Mouse (Mus musculus) heart, adult 9 months (tissue): ENCODE measurements around the gene Tbccd1.
A peak's percentile ranks its signal among the peaks of the same experiment; 100 is the strongest.

Experiments
- DNase-seq, 2 experiments: peaks; one replicate each; pipeline ENCODE4 v3.0.0; 2022; ENCODE audit warnings: low spot score in 2 of 2

The Tbccd1 gene

DNA sequence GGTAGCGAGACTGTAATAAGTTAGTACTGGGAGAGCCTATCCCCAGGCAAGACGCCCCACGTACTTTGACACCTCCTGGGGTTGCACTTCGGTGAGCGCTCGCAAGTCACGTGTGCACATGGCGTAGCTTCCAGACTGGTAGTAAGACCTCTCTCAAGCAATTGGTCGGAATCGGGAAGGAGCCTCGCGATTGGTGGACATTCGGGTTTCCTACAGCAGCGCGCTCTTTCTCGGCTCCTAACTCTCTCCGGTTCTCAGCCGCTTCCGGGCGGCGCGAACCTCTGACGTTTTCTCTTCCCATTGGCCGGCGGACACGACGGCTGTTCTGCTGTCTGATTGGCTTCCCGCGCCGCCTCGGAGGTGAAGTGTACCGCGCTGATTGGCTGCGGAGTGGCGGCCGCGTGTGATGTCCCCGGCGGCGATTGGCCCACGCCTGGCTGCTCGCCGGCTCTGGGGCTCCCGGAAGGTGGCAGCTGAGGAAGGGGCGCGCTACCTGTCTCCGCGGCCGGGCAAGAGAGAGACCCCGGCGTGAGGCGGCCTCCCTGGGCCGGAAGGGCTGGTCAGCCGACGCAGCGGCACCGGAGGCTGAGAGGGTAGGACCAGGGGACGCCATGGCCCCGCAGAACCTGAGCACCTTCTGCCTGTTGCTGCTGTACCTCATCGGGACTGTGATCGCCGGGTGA is at the start of gene Tbccd1, which contains the start of gene Dnajb11:
TSS of gene Tbccd1 (minus strand) at position 239 of the 683 bp plus-strand sequence.
TSS of gene Dnajb11 (plus strand) at position 415 of the 683 bp plus-strand sequence.
- peak; percentile 99 to 100 for DNase-seq

DNA sequence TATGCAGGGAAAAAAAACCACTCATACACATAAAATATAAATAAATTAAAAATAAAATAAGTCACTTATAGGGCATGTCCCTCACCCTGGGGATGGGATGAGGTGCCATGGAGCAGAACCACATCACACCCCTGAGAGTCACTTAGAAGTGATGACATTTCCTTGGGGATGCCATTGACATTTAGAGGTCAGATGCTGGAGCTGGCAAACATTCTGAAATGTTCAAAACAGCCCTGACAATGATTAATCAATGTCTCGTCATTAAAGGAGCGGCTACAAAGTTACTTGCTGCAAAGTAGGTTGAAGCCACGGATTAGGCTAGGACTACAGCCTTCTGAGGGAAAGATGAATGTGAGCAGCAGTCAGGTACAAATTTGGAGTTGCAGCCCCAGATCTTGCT is 43.9 kb upstream of the Tbccd1 start:
- no peak for DNase-seq

DNA sequence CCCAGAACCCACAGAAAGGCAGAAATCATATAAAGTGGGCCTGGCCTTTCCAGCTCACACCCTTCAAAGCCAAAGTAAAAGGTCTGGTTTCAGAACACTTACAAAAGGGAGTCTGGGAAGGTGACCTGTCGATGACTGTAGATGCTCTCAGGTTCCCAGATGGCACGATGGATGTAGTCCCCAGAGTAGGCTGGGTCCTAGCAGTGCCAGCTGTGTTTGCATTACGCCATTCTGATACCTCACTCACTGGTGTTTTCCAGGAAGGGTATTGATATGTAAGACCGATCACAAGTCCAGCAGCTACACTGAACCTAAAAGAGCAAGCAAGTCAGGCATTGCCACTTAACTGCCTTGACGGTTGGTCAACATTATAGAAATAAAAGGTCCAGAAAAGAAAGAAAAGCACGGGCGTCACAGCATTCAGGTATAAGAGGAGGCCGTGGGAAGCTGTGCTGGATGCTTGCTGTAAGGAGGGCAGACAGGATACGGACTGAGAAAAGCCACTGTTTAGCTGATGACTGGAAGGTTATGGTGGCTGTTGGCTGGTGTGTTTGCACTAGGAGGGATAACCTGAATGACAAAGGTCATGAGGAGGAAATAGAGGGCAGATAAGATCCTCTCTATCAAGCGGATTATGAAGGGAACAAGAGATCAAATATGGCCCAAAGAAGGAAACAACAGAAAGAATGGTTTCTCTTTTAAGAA is 42.5 kb upstream of the Tbccd1 start:
- no peak for DNase-seq

- DNase-seq: no peak
Observed at GRCm38 (mm10) chr16:22899346-22899745, 41.9 kb upstream of the Tbccd1 start.

- DNase-seq: no peak
Observed at GRCm38 (mm10) chr16:22896618-22897017, 39.1 kb upstream of the Tbccd1 start.

DNA sequence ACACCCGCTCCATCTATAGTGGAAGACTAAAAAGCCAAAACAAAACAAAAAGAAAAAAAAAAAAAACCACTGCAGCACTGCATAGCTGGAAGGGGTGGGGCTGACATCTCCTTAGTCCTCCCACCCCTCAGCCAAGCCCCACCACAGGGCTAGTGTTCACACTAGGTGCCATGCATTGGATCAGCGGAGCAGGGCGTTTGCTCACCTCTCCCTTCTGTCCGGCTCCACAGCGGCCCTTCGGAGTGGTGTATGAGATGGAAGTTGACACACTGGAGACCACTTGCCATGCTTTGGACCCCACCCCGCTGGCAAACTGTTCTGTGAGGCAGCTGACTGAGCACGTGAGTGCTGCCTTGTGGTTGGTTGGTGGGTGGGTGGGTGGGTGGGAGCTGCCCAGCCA is 36.6 kb upstream of the Tbccd1 start:
- no peak for DNase-seq

DNA sequence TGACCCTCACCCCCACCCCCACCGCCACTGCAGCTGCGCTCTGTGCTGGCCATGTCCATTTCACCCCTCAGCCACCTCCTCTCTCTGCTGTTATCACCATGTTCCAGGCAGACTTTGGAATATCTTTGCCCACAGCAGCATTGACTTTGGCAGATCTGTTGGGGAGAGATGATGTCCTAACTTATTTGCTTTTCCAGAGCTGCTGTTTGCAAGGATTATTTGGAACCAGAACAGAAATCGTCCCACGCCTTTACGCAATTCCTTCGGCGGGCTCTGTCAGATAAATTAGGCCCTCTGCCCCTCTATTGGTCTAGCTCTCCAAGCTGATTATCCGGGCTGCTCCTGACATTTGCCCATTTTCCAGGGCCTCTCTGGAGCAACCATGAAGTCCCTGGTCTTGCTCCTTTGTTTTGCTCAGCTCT is 34.3 kb upstream of the Tbccd1 start:
- DNase-seq: peak; percentile 32 to 33

DNA sequence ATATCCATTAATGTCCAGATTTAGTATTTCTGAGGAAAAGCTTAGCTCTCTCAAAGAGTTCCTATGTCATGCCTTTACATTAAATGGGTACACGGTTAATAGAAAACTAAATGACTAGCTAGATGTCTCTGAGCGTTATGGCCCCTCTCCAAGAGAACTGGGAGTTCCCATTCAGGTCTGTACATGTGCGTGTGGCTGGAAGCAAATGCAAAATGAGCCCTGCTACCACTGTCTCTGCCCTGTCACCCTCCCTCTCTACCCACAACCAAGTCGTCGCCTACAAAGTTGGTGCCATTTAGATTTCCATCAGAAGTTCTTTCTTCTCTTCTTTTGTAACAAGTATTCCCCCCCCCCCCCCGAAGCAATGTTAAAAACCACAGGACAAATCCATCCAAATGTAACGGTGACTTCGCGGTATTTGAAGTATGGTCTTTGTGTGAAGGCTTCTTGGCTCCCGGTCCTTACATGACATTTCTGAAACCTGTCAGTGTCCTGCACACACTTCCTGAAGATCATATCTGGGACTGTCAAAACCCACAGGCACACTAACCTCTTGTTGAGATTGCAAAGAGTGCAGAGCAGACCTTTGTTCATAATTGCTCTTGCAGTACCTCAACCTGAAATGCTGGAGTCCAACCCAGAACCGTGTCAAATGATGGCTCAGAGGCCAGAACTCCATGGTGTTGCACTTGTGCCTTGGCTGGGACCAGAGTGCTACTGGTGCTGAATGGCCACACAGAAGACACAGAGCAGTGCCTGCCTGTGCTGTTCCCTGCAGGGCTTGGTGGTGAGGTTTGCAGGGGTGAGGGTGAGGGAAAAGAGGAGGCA is 33.4 kb upstream of the Tbccd1 start, which contains the start of gene Ahsg:
TSS of gene Ahsg (plus strand) at position 595 of the 828 bp plus-strand sequence.
- DNase-seq: no peak

- no peak for DNase-seq
Observed at GRCm38 (mm10) chr16:22889716-22890115, 32.2 kb upstream of the Tbccd1 start.

DNA sequence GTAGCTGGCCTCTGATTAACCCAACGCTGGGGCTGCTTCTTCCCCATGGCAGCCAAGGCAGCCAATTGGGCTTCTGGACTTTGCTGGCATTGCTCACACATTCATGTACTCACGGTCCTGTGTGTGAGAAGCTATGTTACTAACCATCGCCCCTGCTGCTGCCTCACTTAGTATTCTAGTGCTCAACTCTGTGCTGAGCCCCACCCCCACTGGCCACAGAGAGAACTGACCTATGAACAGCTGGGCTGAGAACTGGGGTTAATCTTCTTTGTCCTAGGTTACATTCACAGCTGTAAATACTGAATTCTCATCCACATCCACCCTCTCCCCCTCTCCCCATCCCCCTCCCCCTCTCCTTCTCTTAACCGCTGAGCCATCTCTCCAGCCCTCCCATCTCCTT is 31.4 kb upstream of the Tbccd1 start:
- DNase-seq: no peak

GRCm38 (mm10) chr16:22886726-22887125 is 29.3 kb upstream of the Tbccd1 start:
- DNase-seq: no peak

- DNase-seq: no peak
Observed at GRCm38 (mm10) chr16:22885356-22885755, 27.9 kb upstream of the Tbccd1 start.

DNA sequence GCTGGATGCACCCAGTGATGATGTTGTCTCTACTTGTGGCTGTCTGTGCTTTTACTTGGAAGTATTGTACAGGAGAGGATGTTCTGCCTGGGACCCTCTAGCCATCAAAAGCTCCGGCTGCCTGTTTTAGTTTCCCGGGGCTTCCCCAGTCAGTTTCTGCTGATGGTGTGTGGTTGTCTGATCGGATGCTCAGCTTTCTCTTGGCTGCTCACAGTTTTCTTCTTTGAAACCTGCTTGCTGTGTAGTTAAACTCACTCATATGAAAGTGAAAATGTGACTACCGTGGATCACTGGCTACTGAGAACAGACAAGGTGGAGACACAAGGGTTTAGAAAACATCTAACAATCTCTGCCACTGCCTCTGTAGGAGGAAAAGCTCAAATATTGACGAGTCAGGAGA is 26.0 kb upstream of the Tbccd1 start:
- DNase-seq: no peak

DNA sequence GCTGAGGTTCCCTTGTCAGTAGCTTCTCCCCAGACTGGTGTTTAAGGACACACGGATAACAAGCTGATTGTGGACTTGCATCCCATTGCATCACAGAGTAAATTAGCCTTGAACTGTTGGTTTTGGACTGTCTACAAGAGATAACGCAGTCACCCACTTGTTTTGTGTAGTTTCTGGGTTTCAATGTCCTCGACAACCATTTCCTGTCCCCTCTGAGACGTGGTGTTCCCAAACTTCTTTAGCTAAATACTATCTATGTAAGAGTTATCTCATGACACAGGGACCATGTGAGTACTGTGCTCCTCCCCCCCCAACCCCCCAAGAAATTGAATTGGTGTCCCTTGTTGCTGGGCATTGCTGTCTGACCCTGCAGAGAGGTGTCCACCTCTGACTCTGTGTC is 24.0 kb upstream of the Tbccd1 start:
- peak; percentile 50 to 56 for DNase-seq

GRCm38 (mm10) chr16:22880900-22881299 is 23.4 kb upstream of the Tbccd1 start:
- DNase-seq: peak in 1 of 2 experiments; percentile 23

DNA sequence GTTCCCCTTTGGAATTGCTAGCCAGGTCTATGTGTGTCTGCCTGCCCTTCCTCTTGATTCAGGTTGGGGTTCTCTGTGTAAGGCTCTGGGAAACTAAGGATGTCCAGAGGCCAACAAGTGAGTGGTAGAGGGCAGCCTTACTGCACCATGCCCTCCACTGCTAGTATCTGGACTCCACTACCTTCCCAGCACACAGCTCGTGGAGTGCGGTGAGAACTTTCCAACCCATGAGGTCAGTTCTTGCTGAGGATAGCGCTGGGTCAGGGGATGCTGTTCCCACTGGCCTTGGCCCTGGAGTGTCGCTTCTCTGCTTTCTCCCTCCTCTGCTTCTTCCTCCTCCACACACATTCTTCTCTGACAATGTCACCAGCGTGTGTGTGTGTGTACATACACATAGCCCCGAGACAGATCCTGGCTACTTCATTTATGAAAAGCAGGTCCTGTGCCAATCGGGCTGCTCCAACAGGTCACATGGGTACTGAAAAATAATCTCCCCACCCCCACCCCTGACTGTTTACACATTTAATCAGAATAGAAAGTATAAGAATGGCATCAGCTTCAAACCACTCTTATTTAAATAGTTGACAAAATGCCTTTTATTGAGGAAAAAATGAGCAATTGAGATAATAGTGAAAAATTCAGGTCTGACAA is 22.6 kb upstream of the Tbccd1 start:
- DNase-seq: no peak

- DNase-seq: no peak
Observed at GRCm38 (mm10) chr16:22878716-22879115, 21.2 kb upstream of the Tbccd1 start.

DNA sequence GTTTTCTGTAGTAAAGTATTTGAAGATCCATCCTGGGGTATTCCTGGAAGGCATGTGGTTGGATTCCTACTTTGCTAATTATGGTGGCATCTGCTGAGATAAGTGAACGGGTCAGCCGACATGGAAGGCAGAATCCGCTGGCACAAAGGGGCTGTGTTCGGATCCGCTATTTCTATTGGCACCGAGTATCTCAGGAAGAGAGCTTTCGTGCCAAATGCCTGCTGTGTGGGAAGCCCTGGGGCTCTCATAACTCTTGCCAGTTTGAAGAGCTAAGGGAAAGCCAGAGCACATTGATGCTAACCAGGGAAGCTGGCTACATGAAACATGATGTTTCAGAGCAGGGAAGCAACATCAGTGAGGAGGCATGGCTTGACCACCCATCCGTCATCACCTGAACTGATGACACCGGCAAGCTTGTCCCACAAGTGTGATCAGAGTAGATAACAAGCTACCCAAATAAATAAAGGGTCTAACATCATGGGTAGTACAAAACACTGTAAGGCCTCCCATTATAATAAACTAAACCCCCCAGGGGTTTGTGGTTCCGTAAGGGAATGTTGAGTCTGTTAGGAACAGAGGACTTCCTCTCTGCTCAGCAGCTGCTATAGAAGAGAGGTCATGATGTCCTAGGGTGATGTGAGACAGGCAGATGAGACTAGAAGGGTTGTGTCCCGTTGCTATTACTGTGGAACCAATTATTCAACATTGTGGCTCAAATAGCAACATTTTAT is 20.4 kb upstream of the Tbccd1 start:
- DNase-seq: no peak

GRCm38 (mm10) chr16:22876218-22877043 is 19.0 kb upstream of the Tbccd1 start:
- no peak for DNase-seq

- no peak for DNase-seq
Observed at GRCm38 (mm10) chr16:22873369-22873768, 15.9 kb upstream of the Tbccd1 start.
